In the genomic region with DNA sequence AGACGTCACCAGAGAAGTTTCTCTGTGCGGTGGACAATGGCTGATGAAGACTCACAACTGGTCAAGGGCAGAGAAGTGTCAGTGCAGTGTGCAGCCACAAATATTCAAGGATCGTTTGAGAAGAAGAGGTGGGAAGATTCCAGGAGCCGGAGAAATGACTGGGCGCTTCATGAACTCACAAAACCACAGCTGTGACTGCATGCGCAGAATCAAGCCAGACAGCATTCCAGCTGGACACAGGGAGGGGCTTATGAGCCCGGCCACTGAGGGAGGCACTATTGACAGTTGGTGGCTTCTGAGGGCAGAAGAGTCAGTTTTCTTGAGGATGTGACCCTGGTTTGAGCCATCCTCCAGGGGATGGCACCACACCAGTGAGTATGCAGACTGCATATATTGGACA, we compare ENCODE assay signal across 13 mouse cellular contexts. TPM values are rescaled to one million over a fixed set of nuclear protein-coding genes. Genes with fewer than 3 reads are reported as not detected.
A peak's percentile ranks its signal among the peaks of the same experiment; 100 is the strongest.
DNase-seq lines count a peak whose midpoint lies in the region; ATAC-seq lines count a peak whose summit lies in the region.
"Had no signal": no experiment of that assay in that cellular context is flagged by ENCODE, and none has a peak within 500 bp of the region (broad histone marks: within the 10 kb centered on the region; RNA-seq: fewer than 3 reads in every experiment).

No protein-coding gene starts in this region.

- ATAC-seq in intestine, embryonic 15.5 days, result peak; percentile 49; the same call in 1 of the 2 replicates
- ATAC-seq in intestine, embryonic 16.5 days, result no peak
- ATAC-seq in hindbrain, embryonic 12.5 days (ENCODE audit: low FRiP score), result no peak

- H3K27me3 ChIP-seq in intestine, embryonic 15.5 days (replicated peaks), result no peaks in the 10 kb centered on the region
- H3K27me3 ChIP-seq in intestine, embryonic 16.5 days (replicated peaks; ENCODE audit: control insufficient read depth, insufficient read depth, low read length), result no peaks in the 10 kb centered on the region
- no peaks in the 10 kb centered on the region for H3K27me3 ChIP-seq in hindbrain, embryonic 12.5 days
- H3K27me3 ChIP-seq: limb, embryonic 15.5 days had no signal

- H3K4me2 ChIP-seq in intestine, embryonic 15.5 days (replicated peaks), result no peak overlapping the region
- H3K4me2 ChIP-seq in intestine, embryonic 16.5 days (ENCODE audit: low read depth, low read length), result no peak overlapping the region
- H3K4me2 ChIP-seq in hindbrain, embryonic 12.5 days (replicated peaks), result no peak overlapping the region
- H3K4me2 ChIP-seq: limb, embryonic 15.5 days had no signal

- WGBS in intestine, embryonic 15.5 days, result 31% methylated on average over 7 of the region's 7 CpGs
- 28% methylated on average over 7 of the region's 7 CpGs for WGBS in intestine, embryonic 16.5 days
- 58% methylated on average over 7 of the region's 7 CpGs for WGBS in hindbrain, embryonic 12.5 days

- no peak overlapping the region for H3K4me3 ChIP-seq in intestine, embryonic 15.5 days (replicated peaks)
- no peak overlapping the region for H3K4me3 ChIP-seq in intestine, embryonic 16.5 days (ENCODE audit: low read length)
- no peak overlapping the region for H3K4me3 ChIP-seq in hindbrain, embryonic 12.5 days
- H3K4me3 ChIP-seq: erythroblast, embryonic 14.5 days; limb, embryonic 15.5 days had no signal

- H3K9me3 ChIP-seq in intestine, embryonic 15.5 days, result no peaks in the 10 kb centered on the region
- H3K9me3 ChIP-seq in intestine, embryonic 16.5 days (ENCODE audit: control insufficient read depth, low read length), result no peaks in the 10 kb centered on the region
- no peaks in the 10 kb centered on the region for H3K9me3 ChIP-seq in hindbrain, embryonic 12.5 days (replicated peaks)
- H3K9me3 ChIP-seq: G1E; limb, embryonic 15.5 days had no signal

- intact Hi-C loops in heart, postnatal 14 days (cut with DNase I), result no loop called here

- H3K9ac ChIP-seq in intestine, embryonic 15.5 days, result no peak overlapping the region
- H3K9ac ChIP-seq in intestine, embryonic 16.5 days (ENCODE audit: low read depth, low read length), result no peak overlapping the region
- H3K9ac ChIP-seq in hindbrain, embryonic 12.5 days, result no peak overlapping the region
- H3K9ac ChIP-seq: limb, embryonic 15.5 days had no signal

- no peaks in the 10 kb centered on the region for H3K36me3 ChIP-seq in intestine, embryonic 15.5 days
- H3K36me3 ChIP-seq in intestine, embryonic 16.5 days (ENCODE audit: control insufficient read depth, insufficient read depth, low read length), result no peaks in the 10 kb centered on the region
- no peaks in the 10 kb centered on the region for H3K36me3 ChIP-seq in hindbrain, embryonic 12.5 days
- H3K36me3 ChIP-seq: G1E; limb, embryonic 15.5 days had no signal

- no peak overlapping the region for H3K27ac ChIP-seq in intestine, embryonic 15.5 days
- no peak overlapping the region for H3K27ac ChIP-seq in intestine, embryonic 16.5 days (ENCODE audit: low read length)
- no peak overlapping the region for H3K27ac ChIP-seq in hindbrain, embryonic 12.5 days
- H3K27ac ChIP-seq: limb, embryonic 15.5 days had no signal

- H3K4me1 ChIP-seq in intestine, embryonic 15.5 days (replicated peaks), result peaks cover 10% of the 10 kb centered on the region; the same call in 1 of the 2 replicates
- H3K4me1 ChIP-seq in intestine, embryonic 16.5 days (ENCODE audit: control insufficient read depth, insufficient read depth, low read length), result no peaks in the 10 kb centered on the region
- peaks cover 12% of the 10 kb centered on the region for H3K4me1 ChIP-seq in hindbrain, embryonic 12.5 days

- DNase-seq in embryo, embryonic 10.5 days (ENCODE audit: low spot score), result peak; percentile 59
- DNase-seq in heart, postnatal 14 days, result peak; percentile 13 to 36
- peak; percentile 15 for DNase-seq in lung, postnatal 25 days (ENCODE audit: low spot score)
- no peak for DNase-seq in adrenal gland, postnatal 25 days
- DNase-seq in right cerebral cortex, adult 2 months (ENCODE audit: low spot score in 2 of 2), result no peak
- DNase-seq: right cerebral cortex, postnatal 25 days; thymus, postnatal 36 days had no signal

RNA-seq across cellular contexts. Expression of a gene that starts 24.9 kb away (rescaled TPM):
- polyA plus RNA-seq in intestine, embryonic 15.5 days (2015; fragmentation: Nextera tagmentation; extraction: Ambion mirVana), result 18.6 and 19.0 TPM in 2 replicates
- polyA plus RNA-seq in intestine, embryonic 16.5 days (2015; fragmentation: Nextera tagmentation; extraction: Ambion mirVana), result 14.1 and 17.1 TPM in 2 replicates
- total RNA-seq in heart, postnatal 14 days (2021), result 10 to 100 TPM; 38.5 to 38.9 TPM
- total RNA-seq in adrenal gland, postnatal 25 days (2021), result 101 and 103 TPM in 2 replicates
- 26.9 and 27.9 TPM in 2 replicates for polyA plus RNA-seq in hindbrain, embryonic 12.5 days (2016; fragmentation: Nextera tagmentation; extraction: Ambion mirVana)

Comparison
In these comparisons a context has a peak if more than half of its experiments do, and no peak if none do; other contexts are left out.
1. DNase-seq: peak in embryo, embryonic 10.5 days (single experiment), heart, postnatal 14 days (2 of 2) and lung, postnatal 25 days (single experiment); none in adrenal gland, postnatal 25 days (single experiment) and right cerebral cortex, adult 2 months (0 of 2).